ENCODE assay signal across 23 mouse cellular contexts in genomic region chr12:37498871-37499270, GRCm38 (mm10).
DNase-seq lines count a peak whose midpoint lies in the region; ATAC-seq and TF ChIP-seq lines count a peak whose summit lies in the region.
"Had no signal": no experiment of that assay in that cellular context is flagged by ENCODE, and none has a peak within 500 bp of the region (broad histone marks: within the 10 kb centered on the region; RNA-seq: fewer than 3 reads in every experiment).

No protein-coding gene starts in this region.

- no peak for ATAC-seq in cerebellum, adult (ENCODE audit: insufficient number of reproducible peaks, low FRiP score, low TSS enrichment)
- ATAC-seq in megakaryocyte progenitor cell, adult 5-6 weeks (replicated peaks; ENCODE audit: poor library complexity) = no peak
- ATAC-seq: hindbrain, postnatal 0 days; intestine, embryonic 16.5 days had no signal

- H3K27ac ChIP-seq in gastrocnemius, adult 2 months = no peak overlapping the region
- H3K27ac ChIP-seq: embryonic facial prominence, embryonic 15.5 days; hindbrain, postnatal 0 days; layer of hippocampus, adult 2 months; limb, embryonic 15.5 days; liver, embryonic 14.5 days; midbrain, embryonic 12.5 days; neural tube, embryonic 15.5 days; stomach, postnatal 0 days had no signal

- peak; percentile 14 to 16 for DNase-seq in cerebellum, postnatal 10 days
- DNase-seq in gastrocnemius, postnatal 14 days = peak; percentile 4
- no peak for DNase-seq in gastrocnemius, adult 2 months
- peak; percentile 10 for DNase-seq in brain, adult 2 months (ENCODE audit: low read depth, low spot score)
- DNase-seq in lung, postnatal 14 days = peak; percentile 16
- DNase-seq in thymus, adult 18-20 months = no peak
- DNase-seq: adrenal gland, postnatal 25 days; cerebellum, adult 11-12 months; cerebellum, postnatal 25 days; embryo, embryonic 11 days; kidney, adult 9 months; kidney, postnatal 14 days had no signal

- H3K4me3 ChIP-seq in gastrocnemius, adult 2 months = no peak overlapping the region
- H3K4me3 ChIP-seq: embryonic facial prominence, embryonic 15.5 days; layer of hippocampus, adult 2 months; limb, embryonic 15.5 days; midbrain, embryonic 12.5 days; neural tube, embryonic 15.5 days had no signal

- no peak for TF ChIP-seq CTCF in gastrocnemius, adult 2 months (IDR thresholded peaks at IDR 0.05)

- intact Hi-C loops in gastrocnemius, postnatal 14 days (cut with DNase I; ENCODE audit: low total_unique reads) = no loop called here
- intact Hi-C loops in gastrocnemius, adult 2 months (cut with DNase I) = no loop called here

Comparison
In these comparisons a context has a peak if more than half of its experiments do, and no peak if none do; other contexts are left out.
1. DNase-seq: peak in cerebellum, postnatal 10 days (2 of 2), gastrocnemius, postnatal 14 days (single experiment), brain, adult 2 months (single experiment) and lung, postnatal 14 days (single experiment); none in gastrocnemius, adult 2 months (single experiment) and thymus, adult 18-20 months (0 of 2).